Mouse (Mus musculus) left cerebral cortex, postnatal 36 days (tissue): ENCODE measurements around the gene Mmp23. TPM values are rescaled to one million over a fixed set of nuclear protein-coding genes. Genes with fewer than 3 reads are reported as not detected.
A peak's percentile ranks its signal among the peaks of the same experiment; 100 is the strongest.

Experiments used
- DNase-seq, 2 experiments: peaks; one replicate each; pipeline ENCODE4 v3.0.0; 2021 to 2022; ENCODE audit warnings: low spot score in 2 of 2, mixed read lengths in 1 of 2
- intact Hi-C: fragments of 180-260 bp; cut with DNase I; formaldehyde crosslinking; loops from one replicate; pipeline ENCODE4 v1.15.1; 2025
- total RNA-seq, 2 experiments: library from RNA; stranded (reverse); gene quantifications; 2 replicates each; pipeline ENCODE4 v1.2.3; 2021

The Mmp23 gene
- total RNA-seq, 2 experiments from 2014 or later, result 1.1 to 5.3 TPM

GRCm38 (mm10) chr4:155606825-155607224 is 46.4 kb downstream of the Mmp23 start:
- intact Hi-C loops, result no loop called here

GRCm38 (mm10) chr4:155605132-155605531 is 48.1 kb downstream of the Mmp23 start:
- DNase-seq, result no peak
- intact Hi-C loops, result no loop called here

More at GRCm38 (mm10) chr4:155606825-155607224, 46.4 kb downstream of the Mmp23 start:
- DNase-seq, result no peak

GRCm38 (mm10) chr4:155603801-155604200 is 49.4 kb downstream of the Mmp23 start:
- intact Hi-C loops, result no loop called here
- no peak for DNase-seq

- no peak for DNase-seq
- intact Hi-C loops, result no loop called here
Observed at GRCm38 (mm10) chr4:155602753-155603152, 50.4 kb downstream of the Mmp23 start.

GRCm38 (mm10) chr4:155601997-155602456 is 51.2 kb downstream of the Mmp23 start:
- intact Hi-C loops, result no loop called here
- DNase-seq, result no peak

- intact Hi-C loops, result no loop called here
- peak; percentile 97 to 98 for DNase-seq
Observed at GRCm38 (mm10) chr4:155601091-155601996, 51.8 kb downstream of the Mmp23 start, which contains the start of gene Slc35e2. Gene Slc35e2 (plus strand): TSS chr4:155601416.

Other genes starting within 250 kb of the Mmp23 start
- gene Cfap74, start 244.2 kb downstream of the Mmp23 start, total RNA-seq, result 10 to 100 TPM; 10.4 to 20.9 TPM
- gene Tmem52, start 184.3 kb downstream of the Mmp23 start, total RNA-seq, result 1 to 10 TPM; 1.8 to 2.2 TPM
- 100 to 1,000 TPM; 857 to 949 TPM for gene Gnb1, start 162.0 kb downstream of the Mmp23 start, total RNA-seq
- 10 to 100 TPM; 56.0 to 59.6 TPM for gene Nadk, start 91.0 kb downstream of the Mmp23 start, total RNA-seq
- 10 to 100 TPM; 49.6 to 52.6 TPM for gene Slc35e2, start 52.0 kb downstream of the Mmp23 start, total RNA-seq
- 10 to 100 TPM; 44.0 to 53.0 TPM for gene Cdk11b, start 28.5 kb downstream of the Mmp23 start, total RNA-seq
- not detected for gene Gm10563, start 8.0 kb downstream of the Mmp23 start, total RNA-seq
- 100 to 1,000 TPM; 113 to 122 TPM for gene Mib2, start 15.8 kb upstream of the Mmp23 start, total RNA-seq
- 10 to 100 TPM; 26.4 to 35.9 TPM for gene Fndc10, start 41.0 kb upstream of the Mmp23 start, total RNA-seq
- 100 to 1,000 TPM in 1 of 2 experiments, 10 to 100 TPM in 1; 87.0 to 104 TPM for gene Ssu72, start 51.4 kb upstream of the Mmp23 start, total RNA-seq
- gene Tmem240, start 81.4 kb upstream of the Mmp23 start, total RNA-seq, result 10 to 100 TPM; 55.5 to 62.2 TPM
- 10 to 100 TPM; 37.5 to 48.3 TPM for gene Atad3a, start 107.7 kb upstream of the Mmp23 start, total RNA-seq
- 10 to 100 TPM; 13.1 to 13.4 TPM for gene Vwa1, start 121.3 kb upstream of the Mmp23 start, total RNA-seq
- gene Tmem88b, start 132.5 kb upstream of the Mmp23 start, total RNA-seq, result 10 to 100 TPM; 18.3 to 30.0 TPM
- gene Ankrd65, start 137.1 kb upstream of the Mmp23 start, total RNA-seq, result not detected
- gene Mrpl20, start 149.5 kb upstream of the Mmp23 start, total RNA-seq, result 10 to 100 TPM; 77.3 to 91.6 TPM
- 10 to 100 TPM; 50.4 to 84.5 TPM for gene Ccnl2, start 159.1 kb upstream of the Mmp23 start, total RNA-seq
- gene Aurkaip1, start 177.9 kb upstream of the Mmp23 start, total RNA-seq, result 100 to 1,000 TPM in 1 of 2 experiments, 10 to 100 TPM in 1; 88.7 to 101 TPM
- gene Mxra8, start 186.3 kb upstream of the Mmp23 start, total RNA-seq, result 10 to 100 TPM in 1 of 2 experiments, 1 to 10 TPM in 1; 5.8 to 10.3 TPM
- gene Dvl1, start 194.0 kb upstream of the Mmp23 start, total RNA-seq, result 10 to 100 TPM; 85.8 to 91.7 TPM
- under 1 TPM; 0.11 to 0.15 TPM for gene Tas1r3, start 210.0 kb upstream of the Mmp23 start, total RNA-seq
- 10 to 100 TPM; 31.2 to 35.2 TPM for gene Cptp, start 216.1 kb upstream of the Mmp23 start, total RNA-seq
- gene Ints11, start 216.2 kb upstream of the Mmp23 start, total RNA-seq, result 10 to 100 TPM; 33.2 to 34.0 TPM
- gene Pusl1, start 238.4 kb upstream of the Mmp23 start, total RNA-seq, result 10 to 100 TPM; 56.3 to 67.4 TPM
- 100 to 1,000 TPM; 137 to 150 TPM for gene Acap3, start 238.4 kb upstream of the Mmp23 start, total RNA-seq